Mouse (Mus musculus) layer of hippocampus, adult 2 months (tissue): ENCODE measurements around the gene Rab20. TPM values are rescaled to one million over a fixed set of nuclear protein-coding genes. Genes with fewer than 3 reads are reported as not detected.

Experiments
- DNase-seq, 2 experiments: peaks; one replicate each; pipeline ENCODE4 v3.0.0; 2022; ENCODE audit warnings: low spot score in 2 of 2
- H3K27ac ChIP-seq: fragments of 200-600 bp; 2 replicates; pipeline ENCODE4 v1.8.1; 2022
- H3K4me3 ChIP-seq: fragments of 200-600 bp; 2 replicates; pipeline ENCODE4 v1.8.1; 2022; ENCODE audit warnings: mild to moderate bottlenecking
- CTCF ChIP-seq: fragments of 200-600 bp; conservative IDR thresholded peaks from 2 replicates; pipeline ENCODE4 v1.8.1; 2022; ENCODE audit warnings: antibody characterized with exemption, mild to moderate bottlenecking, moderate library complexity
- total RNA-seq, 2 experiments: library from RNA; stranded (reverse); gene quantifications; 2 replicates each; pipeline ENCODE4 v1.2.3; 2021

The Rab20 gene
- total RNA-seq, 2 experiments from 2014 or later: not detected

GRCm38 (mm10) chr8:11404614-11405013, 73.9 kb downstream of the Rab20 start:
- Histone ChIP-seq H3K27ac (no peak overlapping the region), H3K4me3 (no peak overlapping the region)
- no peak for DNase-seq
- no peak for TF ChIP-seq CTCF

DNA sequence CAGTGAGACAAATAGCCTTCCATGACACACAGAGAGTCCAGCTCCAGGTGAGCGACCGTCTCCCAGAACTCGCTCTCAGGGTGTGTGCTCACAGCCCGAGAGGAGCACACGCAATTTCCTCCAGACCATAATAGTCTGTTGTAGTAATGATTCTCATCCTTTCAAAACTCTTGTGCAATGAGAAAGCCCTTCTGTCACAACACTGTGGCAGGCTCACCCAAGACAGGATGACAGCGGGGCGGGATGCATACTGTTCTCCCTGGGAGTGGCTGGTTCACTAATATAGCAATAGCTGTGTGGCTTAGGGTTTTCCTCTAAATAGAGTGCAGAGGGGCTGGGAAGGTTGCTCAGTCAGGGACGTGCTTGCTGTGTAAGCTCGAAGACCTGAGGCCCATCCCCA, 74.7 kb downstream of the Rab20 start:
- DNase-seq: no peak
- Histone ChIP-seq H3K4me3 (no peak overlapping the region), H3K27ac (no peak overlapping the region)
- no peak for TF ChIP-seq CTCF

Other genes starting within 250 kb of the Rab20 start
- 10 to 100 TPM; 53.7 to 55.4 TPM for gene Col4a2, start 165.9 kb downstream of the Rab20 start, total RNA-seq
- 10 to 100 TPM; 52.0 to 53.6 TPM for gene Col4a1, start 165.9 kb downstream of the Rab20 start, total RNA-seq
- 10 to 100 TPM; 62.7 to 69.0 TPM for gene Naxd, start 18.8 kb upstream of the Rab20 start, total RNA-seq
- gene Cars2, start 72.1 kb upstream of the Rab20 start, total RNA-seq: 10 to 100 TPM; 22.7 to 26.5 TPM
- 10 to 100 TPM; 37.1 TPM for gene Ing1, start 76.9 kb upstream of the Rab20 start, total RNA-seq
- gene Ankrd10, start 157.0 kb upstream of the Rab20 start, total RNA-seq: 10 to 100 TPM; 55.4 to 71.2 TPM
- not detected for gene 1700016D06Rik, start 222.4 kb upstream of the Rab20 start, total RNA-seq
- gene Arhgef7, start 249.0 kb upstream of the Rab20 start, total RNA-seq: 100 to 1,000 TPM; 120 to 123 TPM